ENCODE assay signal across 35 mouse cellular contexts in the genomic region with DNA sequence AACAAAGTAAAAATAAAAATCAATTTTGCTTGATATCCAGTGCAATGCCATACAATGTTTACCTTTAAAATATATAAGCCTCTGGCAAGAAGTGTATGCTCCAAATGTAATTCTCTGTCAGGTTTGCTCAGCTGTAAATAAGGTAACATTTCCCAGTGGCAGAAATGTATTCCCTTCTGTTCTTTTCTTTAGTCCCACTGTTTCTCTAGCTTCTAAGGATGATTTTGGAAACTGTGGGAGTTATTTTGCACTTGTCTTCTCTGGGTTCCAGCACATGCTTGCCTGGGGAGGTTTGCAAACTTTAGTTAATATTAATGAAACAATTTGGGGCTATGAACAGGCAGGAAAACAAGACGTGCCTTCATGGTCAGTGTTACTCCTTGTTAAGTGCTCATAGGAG.
"Had no signal": no experiment of that assay in that cellular context is flagged by ENCODE, and none has a peak within 500 bp of the region (broad histone marks: within the 10 kb centered on the region; RNA-seq: fewer than 3 reads in every experiment).

No protein-coding gene starts in this region.

- H3K9ac ChIP-seq: heart, embryonic 12.5 days; heart, embryonic 13.5 days; heart, embryonic 15.5 days; hindbrain, embryonic 12.5 days; hindbrain, embryonic 13.5 days; hindbrain, embryonic 14.5 days; hindbrain, embryonic 15.5 days; intestine, embryonic 15.5 days; kidney, embryonic 15.5 days had no signal

- H3K27ac ChIP-seq: heart, embryonic 10.5 days; heart, embryonic 13.5 days; heart, embryonic 15.5 days; hindbrain, embryonic 10.5 days; hindbrain, embryonic 12.5 days; hindbrain, embryonic 13.5 days; hindbrain, embryonic 14.5 days; hindbrain, embryonic 15.5 days; hindbrain, postnatal 0 days; intestine, embryonic 15.5 days; kidney, embryonic 15.5 days; kidney, postnatal 0 days; layer of hippocampus, adult 2 months had no signal

- ATAC-seq: hindbrain, embryonic 16.5 days; hindbrain, postnatal 0 days; inflammation-experienced regulatory T-cells, adult 6 months; intestine, embryonic 15.5 days; intestine, embryonic 16.5 days; intestine, postnatal 0 days had no signal

- H3K4me1 ChIP-seq: heart, embryonic 10.5 days; heart, embryonic 12.5 days; heart, embryonic 13.5 days; heart, embryonic 15.5 days; hindbrain, embryonic 10.5 days; hindbrain, embryonic 12.5 days; hindbrain, embryonic 13.5 days; hindbrain, embryonic 15.5 days; intestine, embryonic 15.5 days; kidney, embryonic 15.5 days had no signal

- H3K9me3 ChIP-seq: heart, embryonic 10.5 days; hindbrain, embryonic 12.5 days; hindbrain, embryonic 13.5 days; hindbrain, embryonic 15.5 days; intestine, embryonic 15.5 days; kidney, embryonic 15.5 days had no signal

- H3K27me3 ChIP-seq: heart, embryonic 12.5 days; heart, embryonic 13.5 days; heart, embryonic 15.5 days; hindbrain, embryonic 12.5 days; hindbrain, embryonic 13.5 days; hindbrain, embryonic 15.5 days; intestine, embryonic 15.5 days; kidney, embryonic 15.5 days had no signal

- H3K4me3 ChIP-seq: heart, embryonic 10.5 days; heart, embryonic 12.5 days; heart, embryonic 13.5 days; heart, embryonic 15.5 days; hindbrain, embryonic 10.5 days; hindbrain, embryonic 12.5 days; hindbrain, embryonic 13.5 days; hindbrain, embryonic 15.5 days; intestine, embryonic 15.5 days; kidney, embryonic 15.5 days; layer of hippocampus, adult 2 months had no signal

- H3K4me2 ChIP-seq: heart, embryonic 11.5 days; heart, embryonic 12.5 days; heart, embryonic 13.5 days; heart, embryonic 15.5 days; hindbrain, embryonic 12.5 days; hindbrain, embryonic 13.5 days; hindbrain, embryonic 14.5 days; hindbrain, embryonic 15.5 days; intestine, embryonic 15.5 days; kidney, embryonic 15.5 days had no signal

- H3K36me3 ChIP-seq: heart, embryonic 10.5 days; heart, embryonic 12.5 days; heart, embryonic 13.5 days; heart, embryonic 15.5 days; hindbrain, embryonic 10.5 days; hindbrain, embryonic 12.5 days; hindbrain, embryonic 13.5 days; hindbrain, embryonic 15.5 days; intestine, embryonic 15.5 days; kidney, embryonic 15.5 days had no signal

- DNase-seq: heart, postnatal 10 days; heart, postnatal 14 days; heart, postnatal 36 days; heart, postnatal 4 days; kidney, adult 11 months; kidney, adult 18-20 months; kidney, adult 2 months; kidney, adult 8-10 months; kidney, adult 9 months; kidney, postnatal 10 days; kidney, postnatal 14 days; kidney, postnatal 25 days; kidney, postnatal 36 days; kidney, postnatal 4 days; layer of hippocampus, adult 9-11 months; layer of hippocampus, postnatal 36 days had no signal
